27 mouse cellular contexts compared by ENCODE assay signal in genomic region chr5:14111401-14111800, GRCm38 (mm10).
DNase-seq lines count a peak whose midpoint lies in the region; ATAC-seq and TF ChIP-seq lines count a peak whose summit lies in the region.
"Had no signal": no experiment of that assay in that cellular context is flagged by ENCODE, and none has a peak within 500 bp of the region (broad histone marks: within the 10 kb centered on the region; RNA-seq: fewer than 3 reads in every experiment).

No protein-coding gene starts in this region.

- POLR2A ChIA-PET in Patski (lab: Charles Lee) = no interaction called here

- intact Hi-C loops in left cerebral cortex, postnatal 14 days (cut with DNase I) = no loop called here
- intact Hi-C loops in left cerebral cortex, adult 2 months (cut with DNase I) = no loop called here

- peak; percentile 15 to 27 for DNase-seq in left cerebral cortex, postnatal 14 days (ENCODE audit: low spot score in 2 of 2)
- DNase-seq in left cerebral cortex, adult 2 months (ENCODE audit: extremely low spot score in 1 of 2, low spot score in 2 of 2) = no peak
- peak; percentile 12 for DNase-seq in right cerebral cortex, adult 18-20 months
- no peak for DNase-seq in right cerebral cortex, postnatal 4 days
- DNase-seq in Patski (ENCODE audit: low read depth, low spot score) = no peak
- peak; percentile 5 for DNase-seq in lung, postnatal 25 days (ENCODE audit: low spot score)
- no peak for DNase-seq in urinary bladder, postnatal 25 days (ENCODE audit: low spot score)
- DNase-seq in cerebellum, adult 11-12 months = no peak
- DNase-seq: adrenal gland, postnatal 25 days; B cell, adult 2 months; cerebellum, adult 8-10 months; cerebellum, postnatal 36 days; gastrocnemius, postnatal 36 days; heart, adult 18-20 months; heart, postnatal 36 days; kidney, adult 8-10 months; kidney, postnatal 10 days; layer of hippocampus, postnatal 36 days; thymus, adult 18-20 months; thymus, postnatal 36 days had no signal

- H3K27me3 ChIP-seq in Patski = no peaks in the 10 kb centered on the region
- H3K27me3 ChIP-seq: forebrain, embryonic 13.5 days; hindbrain, embryonic 12.5 days; intestine, embryonic 15.5 days; limb, embryonic 13.5 days had no signal

- no peak for TF ChIP-seq CTCF in left cerebral cortex, adult 2 months (IDR thresholded peaks at IDR 0.05)
- TF ChIP-seq CTCF in Patski (IDR thresholded peaks at IDR 0.05) = no peak

- in situ Hi-C loops in Patski (cut with MboI; ENCODE audit: low pct_unique_long_range_greater_than_20kb) = no loop called here

- no peak overlapping the region for H3K4me3 ChIP-seq in left cerebral cortex, adult 2 months
- H3K4me3 ChIP-seq: forebrain, embryonic 13.5 days; hindbrain, embryonic 12.5 days; intestine, embryonic 15.5 days; limb, embryonic 13.5 days had no signal

- peak; percentile 94 for ATAC-seq in Patski
- ATAC-seq: forebrain, embryonic 13.5 days; hindbrain, postnatal 0 days; intestine, embryonic 15.5 days; midbrain, embryonic 16.5 days had no signal

- H3K27ac ChIP-seq in left cerebral cortex, adult 2 months = no peak overlapping the region
- H3K27ac ChIP-seq: forebrain, embryonic 13.5 days; hindbrain, embryonic 12.5 days; hindbrain, postnatal 0 days; intestine, embryonic 15.5 days; limb, embryonic 13.5 days; stomach, postnatal 0 days had no signal

- CTCF ChIA-PET in Patski (lab: Charles Lee) = interaction anchor here (0.6 to 2.8 kb wide), 5 partner anchors 9 to 21 kb away, joined by 3 to 7 read pairs (median 3); no protein-coding TSS in a partner anchor

Comparison
In these comparisons a context has a peak if more than half of its experiments do, and no peak if none do; other contexts are left out.
1. DNase-seq: peak in left cerebral cortex, postnatal 14 days (2 of 2), right cerebral cortex, adult 18-20 months (single experiment) and lung, postnatal 25 days (single experiment); none in left cerebral cortex, adult 2 months (0 of 2), right cerebral cortex, postnatal 4 days (single experiment), Patski (single experiment), urinary bladder, postnatal 25 days (single experiment) and cerebellum, adult 11-12 months (single experiment).